Mouse (Mus musculus) CH12.LX (cell line): ENCODE data around the gene Zfp61. TPM values are rescaled to one million over a fixed set of nuclear protein-coding genes. Genes with fewer than 3 reads are reported as not detected.

Experiments
- DNase-seq: peaks from one replicate; pipeline ENCODE4 v3.0.0-alpha.2; 2013; ENCODE audit errors: extremely low read depth
- H3K27ac ChIP-seq: 2 replicates; pipeline ENCODE4 v1.5.1; 2012; ENCODE audit warnings: low read depth, mild to moderate bottlenecking, control low read depth, moderate library complexity; ENCODE audit not compliant: insufficient read depth
- H3K27me3 ChIP-seq: replicated peaks from 2 replicates; pipeline ENCODE3; 2012; ENCODE audit warnings: inconsistent platforms
- H3K36me3 ChIP-seq, 2 experiments: replicated peaks in 1 of 2; 2 replicates each; pipeline versions ENCODE3 to v1.6.1; 2012; ENCODE audit warnings: inconsistent platforms in 1 of 2, low read length in 1 of 2, mild to moderate bottlenecking in 1 of 2, mixed read lengths in 1 of 2, moderate library complexity in 1 of 2; ENCODE audit not compliant: control insufficient read depth in 1 of 2, insufficient read depth in 1 of 2
- H3K4me1 ChIP-seq, 2 experiments: 2 replicates each; pipeline ENCODE4 v1.6.1; 2012; ENCODE audit warnings: inconsistent platforms in 1 of 2, moderate library complexity in 1 of 2; ENCODE audit not compliant: insufficient read depth in 2 of 2, control insufficient read depth in 1 of 2
- H3K4me2 ChIP-seq: 2 replicates; pipeline ENCODE4 v1.6.1; 2012; ENCODE audit warnings: low read depth, mild to moderate bottlenecking, control low read depth; ENCODE audit not compliant: poor library complexity, insufficient read depth, severe bottlenecking
- H3K4me3 ChIP-seq, 3 experiments: fragments of 150-350 bp in 1 of 3; sonication (generic) in 1 of 3; replicated peaks in 1 of 3; 2 replicates each; pipeline versions ENCODE3 to v1.5.1; 2011 to 2012; ENCODE audit warnings: low read depth in 2 of 3, low read length in 2 of 3, mild to moderate bottlenecking in 2 of 3, moderate library complexity in 2 of 3, control low read depth in 1 of 3, improper control_type of control experiment in 1 of 3, inconsistent platforms in 1 of 3, mixed read lengths in 1 of 3; ENCODE audit not compliant: poor library complexity in 1 of 3
- H3K79me2 ChIP-seq: replicated peaks from 2 replicates; pipeline ENCODE4 v1.6.1; 2012; ENCODE audit warnings: mild to moderate bottlenecking, moderate library complexity; ENCODE audit not compliant: control insufficient read depth, poor library complexity, insufficient read depth, severe bottlenecking; ENCODE audit errors: extremely low read depth
- H3K9ac ChIP-seq: 2 replicates; pipeline ENCODE4 v1.6.1; 2012; ENCODE audit warnings: low read depth, mild to moderate bottlenecking, control low read depth, moderate library complexity; ENCODE audit not compliant: insufficient read depth
- H3K9me3 ChIP-seq: replicated peaks from 2 replicates; pipeline ENCODE3; 2012; ENCODE audit warnings: low read length, inconsistent platforms, mixed read lengths
- BHLHE40 ChIP-seq: IDR thresholded peaks from 2 replicates; pipeline ENCODE4 v1.6.1; 2011; ENCODE audit warnings: mild to moderate bottlenecking, low read depth, low read length, improper control_type of control experiment
- CHD1 ChIP-seq: IDR thresholded peaks from 2 replicates; pipeline ENCODE4 v1.6.1; 2012; ENCODE audit warnings: low read depth, low read length, improper control_type of control experiment, inconsistent platforms
- CTCF ChIP-seq, 2 experiments: IDR thresholded peaks in 1 of 2; conservative IDR thresholded peaks in 1 of 2; 2 replicates each; pipeline ENCODE4 v1.5.1; 2011 to 2012; ENCODE audit warnings: low read depth in 2 of 2, low read length in 2 of 2, improper control_type of control experiment in 1 of 2, inconsistent platforms in 1 of 2, mild to moderate bottlenecking in 1 of 2, moderate library complexity in 1 of 2
- E2F4 ChIP-seq: IDR thresholded peaks from 2 replicates; pipeline ENCODE4 v1.6.1; 2011; ENCODE audit warnings: low read depth, low read length, improper control_type of control experiment; ENCODE audit not compliant: insufficient replicate concordance
- ELF1 ChIP-seq: IDR thresholded peaks from 2 replicates; pipeline ENCODE4 v1.6.1; 2014; ENCODE audit warnings: low read depth, mild to moderate bottlenecking, inconsistent platforms, low read length, improper control_type of control experiment
- EP300 ChIP-seq: IDR thresholded peaks from 2 replicates; pipeline ENCODE4 v1.6.1; 2011; ENCODE audit warnings: low read length, improper control_type of control experiment
- ETS1 ChIP-seq: conservative IDR thresholded peaks from 2 replicates; pipeline ENCODE4 v1.6.1; 2012; ENCODE audit warnings: low read depth, mild to moderate bottlenecking, inconsistent platforms, low read length, improper control_type of control experiment, moderate library complexity
- JUN ChIP-seq: IDR thresholded peaks from 2 replicates; pipeline ENCODE4 v1.6.1; 2011; ENCODE audit warnings: low read depth, mild to moderate bottlenecking, low read length, improper control_type of control experiment, moderate library complexity; ENCODE audit not compliant: insufficient read depth
- JUND ChIP-seq: conservative IDR thresholded peaks from 2 replicates; pipeline ENCODE4 v1.6.1; 2011; ENCODE audit warnings: low read depth, low read length, improper control_type of control experiment
- MAX ChIP-seq: IDR thresholded peaks from 2 replicates; pipeline ENCODE4 v1.6.1; 2011; ENCODE audit warnings: low read length, improper control_type of control experiment
- MAZ ChIP-seq: IDR thresholded peaks from 2 replicates; pipeline ENCODE4 v1.6.1; 2012; ENCODE audit warnings: low read depth, mild to moderate bottlenecking, inconsistent platforms, low read length, improper control_type of control experiment, moderate library complexity
- MEF2A ChIP-seq: IDR thresholded peaks from 2 replicates; pipeline ENCODE4 v1.6.1; 2014; ENCODE audit warnings: low read depth, mild to moderate bottlenecking, inconsistent platforms, low read length, improper control_type of control experiment, borderline replicate concordance
- MXI1 ChIP-seq: IDR thresholded peaks from 2 replicates; pipeline ENCODE4 v1.6.1; 2011; ENCODE audit warnings: mild to moderate bottlenecking, low read depth, low read length, improper control_type of control experiment
- MYC ChIP-seq: IDR thresholded peaks from 2 replicates; pipeline ENCODE4 v1.6.1; 2011; ENCODE audit warnings: low read depth, mild to moderate bottlenecking, improper control_type of control experiment, low read length
- NELFE ChIP-seq: IDR thresholded peaks from 2 replicates; pipeline ENCODE4 v1.6.1; 2011; ENCODE audit warnings: low read depth, low read length, improper control_type of control experiment
- PAX5 ChIP-seq: IDR thresholded peaks from 2 replicates; pipeline ENCODE4 v1.6.1; 2012; ENCODE audit warnings: low read length, inconsistent platforms, mixed read lengths
- POLR2A ChIP-seq: IDR thresholded peaks from 2 replicates; pipeline ENCODE4 v1.6.1; 2011; ENCODE audit warnings: low read depth, mild to moderate bottlenecking, improper control_type of control experiment, low read length
- RAD21 ChIP-seq: IDR thresholded peaks from 2 replicates; pipeline ENCODE4 v1.6.1; 2011; ENCODE audit warnings: low read depth, mild to moderate bottlenecking, low read length, improper control_type of control experiment, moderate library complexity
- RCOR1 ChIP-seq: conservative IDR thresholded peaks from 2 replicates; pipeline ENCODE4 v1.6.1; 2012; ENCODE audit warnings: low read depth, mild to moderate bottlenecking, inconsistent platforms, low read length, improper control_type of control experiment
- SIN3A ChIP-seq: IDR thresholded peaks from 2 replicates; pipeline ENCODE4 v1.6.1; 2012; ENCODE audit warnings: low read length, improper control_type of control experiment, inconsistent platforms
- TBP ChIP-seq: conservative IDR thresholded peaks from 2 replicates; pipeline ENCODE4 v1.6.1; 2011; ENCODE audit warnings: low read depth, low read length, improper control_type of control experiment
- TCF12 ChIP-seq: IDR thresholded peaks from 2 replicates; pipeline ENCODE4 v1.6.1; 2014; ENCODE audit warnings: low read depth, mild to moderate bottlenecking, inconsistent platforms, low read length, improper control_type of control experiment
- UBTF ChIP-seq: IDR thresholded peaks from 2 replicates; pipeline ENCODE4 v1.6.1; 2012; ENCODE audit warnings: low read depth, mild to moderate bottlenecking, inconsistent platforms, low read length, improper control_type of control experiment, moderate library complexity
- USF2 ChIP-seq: conservative IDR thresholded peaks from 2 replicates; pipeline ENCODE4 v1.6.1; 2011; ENCODE audit warnings: low read depth, low read length, improper control_type of control experiment
- ZC3H11A ChIP-seq: IDR thresholded peaks from 2 replicates; pipeline ENCODE4 v1.6.1; 2012; ENCODE audit warnings: low read depth, mild to moderate bottlenecking, inconsistent platforms, low read length, improper control_type of control experiment
- ZNF384 ChIP-seq: IDR thresholded peaks from 2 replicates; pipeline ENCODE4 v1.6.1; 2012; ENCODE audit warnings: low read depth, low read length, improper control_type of control experiment, inconsistent platforms
- dilution Hi-C: fragments of 300-500 bp; cut with MboI; formaldehyde crosslinking; loops from 2 replicates; pipeline ENCODE4 v1.14.3; 2020; ENCODE audit warnings: low sequenced_read_pairs; ENCODE audit not compliant: extremely low pct_unique_long_range_greater_than_20kb, extremely low pct_ligation_motif_present
- in situ Hi-C: fragments of 300-500 bp; cut with MboI; formaldehyde crosslinking; loops from 3 replicates; pipeline ENCODE4 v1.14.3; 2019; ENCODE audit warnings: low sequenced_read_pairs, low pct_ligation_motif_present, low pct_unique_long_range_greater_than_20kb, mixed read lengths
- polyA plus RNA-seq: library from polyadenylated mRNA; unstranded; fragments of >175 nt; gene quantifications from 2 replicates; pipeline ENCODE4 v1.2.1, GENCODE M21; 2012; ENCODE audit warnings: low read depth; ENCODE audit not compliant: insufficient read length
- total RNA-seq, 2 experiments: library from RNA; depleted of rRNA; stranded (reverse); fragments of 300-350 nt in 1 of 2; fragments of >200 nt in 1 of 2; gene quantifications; 2 replicates each; pipeline ENCODE4 v1.2.3; 2012 to 2014

Gene Zfp61
- total and polyA plus RNA-seq, 3 experiments: 2.3 to 3.3 (median 3.2) TPM

DNA sequence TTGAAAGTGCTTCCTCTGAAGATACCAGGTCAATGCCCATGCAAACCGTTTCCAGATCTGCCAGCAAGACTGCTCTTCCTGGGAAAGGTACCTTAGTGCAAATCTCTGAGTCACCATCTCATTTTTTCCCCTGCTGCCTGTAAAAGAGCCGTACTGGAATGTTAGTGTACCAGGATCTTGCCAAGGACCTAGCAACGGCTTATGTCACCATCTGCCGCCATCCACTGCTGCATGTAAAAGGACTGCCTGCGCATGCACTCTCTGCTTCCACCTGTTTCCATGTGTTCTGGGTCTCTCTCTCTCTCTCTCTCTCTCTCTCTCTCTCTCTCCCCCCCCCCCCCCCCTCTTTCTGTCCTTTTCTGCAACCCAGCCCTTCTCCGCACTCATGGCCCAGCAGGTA lies 12.5 kb downstream of the Zfp61 start:
- Histone ChIP-seq H3K4me1 (peaks cover 0 to 5% of the 10 kb centered on the region in 2 experiments; a peak in 1 of 4 replicates), H3K27ac (no peak overlapping the region), H3K4me3 (no peak overlapping the region), H3K9me3 (no peaks in the 10 kb centered on the region), H3K36me3 (peaks cover 9 to 33% of the 10 kb centered on the region in 2 experiments), H3K79me2 (no peaks in the 10 kb centered on the region), H3K4me2 (no peak overlapping the region), H3K27me3 (no peaks in the 10 kb centered on the region), H3K9ac (no peak overlapping the region)
- dilution Hi-C loops: no loop called here
- no peak for DNase-seq
- TF ChIP-seq PAX5: no peak
- no peak for TF ChIP-seq MEF2A
- no peak for TF ChIP-seq ELF1
- no peak for TF ChIP-seq RCOR1
- no peak for TF ChIP-seq JUN
- TF ChIP-seq ZC3H11A: no peak
- no peak for TF ChIP-seq E2F4
- in situ Hi-C loops: no loop called here

DNA sequence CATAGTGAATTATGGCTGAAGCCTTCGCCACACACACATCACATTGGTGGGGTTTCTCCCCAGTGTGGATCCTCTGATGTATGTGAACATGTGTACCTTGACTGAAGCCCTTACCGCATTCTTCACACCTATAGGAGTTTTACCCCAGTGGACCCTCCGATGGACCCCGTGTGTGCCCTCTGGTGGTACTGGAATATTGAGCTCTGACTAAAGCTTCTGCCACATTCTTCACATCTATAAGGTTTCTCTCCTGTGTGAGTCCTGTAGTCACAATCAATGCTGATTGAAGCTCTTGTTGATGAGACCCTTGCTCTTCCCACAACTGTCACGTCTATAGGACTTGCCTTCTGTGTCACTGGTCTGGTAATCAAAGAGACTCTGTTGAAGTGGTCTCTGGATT lies 13.4 kb downstream of the Zfp61 start:
- no peaks in the 10 kb centered on the region for H3K79me2 ChIP-seq
- TF ChIP-seq JUND (no peak), CTCF (conservative IDR thresholded peaks at IDR 0.05 in 1 of 2, IDR thresholded peaks at IDR 0.05 in 1 of 2; ENCODE audit: low read depth in 2 of 2, low read length in 2 of 2) (peak in 1 of 2 experiments; percentile 5; a peak in 1 of 4 replicates), NELFE (no peak), MXI1 (no peak)
- in situ Hi-C loops: no loop called here

DNA sequence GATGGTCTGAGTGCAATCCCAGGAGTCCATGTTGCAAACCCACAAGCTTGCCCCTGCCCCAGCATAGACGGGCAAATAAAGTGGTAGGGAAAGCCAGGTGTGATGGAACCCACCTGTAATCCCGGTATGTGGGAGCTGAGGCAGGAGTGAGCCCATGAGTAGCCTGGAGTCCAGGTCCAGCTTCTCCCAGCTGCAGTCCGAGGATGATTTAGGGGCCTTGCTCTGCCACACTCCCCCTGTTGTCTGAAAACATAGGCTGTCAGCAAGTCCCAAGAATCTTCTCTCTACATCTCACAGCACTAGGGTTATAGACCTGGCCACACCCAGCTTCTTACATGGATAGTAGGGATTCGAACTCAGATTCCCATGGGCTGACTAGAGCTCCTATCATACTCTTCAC lies 14.1 kb downstream of the Zfp61 start:
- Histone ChIP-seq H3K79me2 (no peaks in the 10 kb centered on the region), H3K36me3 (peaks cover 9 to 21% of the 10 kb centered on the region in 2 experiments), H3K4me1 (peaks cover 0 to 5% of the 10 kb centered on the region in 2 experiments; a peak in 1 of 4 replicates), H3K27me3 (peaks cover 3% of the 10 kb centered on the region), H3K9me3 (no peaks in the 10 kb centered on the region), H3K4me3 (no peak overlapping the region), H3K27ac (no peak overlapping the region), H3K9ac (no peak overlapping the region), H3K4me2 (no peak overlapping the region)
- in situ Hi-C loops: no loop called here
- dilution Hi-C loops: no loop called here
- no peak for DNase-seq
- TF ChIP-seq MYC (no peak), ZNF384 (no peak), ETS1 (no peak), MAZ (no peak), E2F4 (no peak), TBP (no peak), USF2 (no peak), SIN3A (no peak), TCF12 (no peak), CHD1 (no peak), EP300 (no peak), NELFE (no peak), UBTF (no peak), MAX (no peak), RAD21 (no peak), POLR2A (no peak), BHLHE40 (no peak), ELF1 (no peak)

More for the DNA sequence above, 13.4 kb downstream of the Zfp61 start:
- H3K4me2 ChIP-seq: no peak overlapping the region
- H3K36me3 ChIP-seq: peaks cover 9 to 28% of the 10 kb centered on the region in 2 experiments
- peaks cover 3% of the 10 kb centered on the region for H3K27me3 ChIP-seq
- dilution Hi-C loops: no loop called here
- H3K4me3 ChIP-seq: no peak overlapping the region
- H3K4me1 ChIP-seq: peaks cover 0 to 5% of the 10 kb centered on the region in 2 experiments; a peak in 1 of 4 replicates
- H3K27ac ChIP-seq: no peak overlapping the region
- DNase-seq: no peak
- no peak overlapping the region for H3K9ac ChIP-seq
- no peaks in the 10 kb centered on the region for H3K9me3 ChIP-seq
